ENCODE assay signal across 27 mouse cellular contexts in genomic region chr8:119505488-119505887, GRCm38 (mm10). TPM values are rescaled to one million over a fixed set of nuclear protein-coding genes. Genes with fewer than 3 reads are reported as not detected.
DNase-seq lines count a peak whose midpoint lies in the region; ATAC-seq lines count a peak whose summit lies in the region.
"Had no signal": no experiment of that assay in that cellular context is flagged by ENCODE, and none has a peak within 500 bp of the region (broad histone marks: within the 10 kb centered on the region; RNA-seq: fewer than 3 reads in every experiment).

No protein-coding gene starts in this region.

- no peak overlapping the region for H3K4me2 ChIP-seq in embryonic facial prominence, embryonic 14.5 days (ENCODE audit: low read depth, low read length)
- no peak overlapping the region for H3K4me2 ChIP-seq in midbrain, embryonic 11.5 days
- no peak overlapping the region for H3K4me2 ChIP-seq in midbrain, embryonic 12.5 days (replicated peaks)
- H3K4me2 ChIP-seq: embryonic facial prominence, embryonic 12.5 days; heart, embryonic 13.5 days; liver, embryonic 15.5 days had no signal

- no peak overlapping the region for H3K27ac ChIP-seq in embryonic facial prominence, embryonic 14.5 days (replicated peaks; ENCODE audit: low read depth, low read length)
- no peak overlapping the region for H3K27ac ChIP-seq in embryonic facial prominence, embryonic 10.5 days (replicated peaks)
- 0 out of 2 replicates have a peak overlapping the region, but pooled peaks have one; percentile 56 for H3K27ac ChIP-seq in midbrain, embryonic 10.5 days (replicated peaks)
- no peak overlapping the region for H3K27ac ChIP-seq in midbrain, embryonic 11.5 days (ENCODE audit: low read depth, low read length)
- H3K27ac ChIP-seq in midbrain, embryonic 12.5 days (replicated peaks), result peak overlapping the region; percentile 35; the same call in 1 of the 2 replicates
- H3K27ac ChIP-seq: embryonic facial prominence, embryonic 12.5 days; heart, embryonic 13.5 days; hindbrain, postnatal 0 days; kidney, postnatal 0 days; liver, embryonic 15.5 days had no signal

- no peak overlapping the region for H3K4me3 ChIP-seq in embryonic facial prominence, embryonic 14.5 days (ENCODE audit: low read depth, low read length)
- no peak overlapping the region for H3K4me3 ChIP-seq in embryonic facial prominence, embryonic 10.5 days
- no peak overlapping the region for H3K4me3 ChIP-seq in midbrain, embryonic 10.5 days
- no peak overlapping the region for H3K4me3 ChIP-seq in midbrain, embryonic 11.5 days (ENCODE audit: low read depth, low read length)
- no peak overlapping the region for H3K4me3 ChIP-seq in midbrain, embryonic 12.5 days
- H3K4me3 ChIP-seq: embryonic facial prominence, embryonic 12.5 days; heart, embryonic 13.5 days; liver, embryonic 15.5 days had no signal

- no peaks in the 10 kb centered on the region for H3K27me3 ChIP-seq in embryonic facial prominence, embryonic 14.5 days (replicated peaks; ENCODE audit: control insufficient read depth, insufficient read depth, low read length)
- 0 out of 2 replicates have a peak, but pooled peaks cover 10% of the 10 kb centered on the region for H3K27me3 ChIP-seq in embryonic facial prominence, embryonic 10.5 days (replicated peaks; ENCODE audit: low read depth, poor library complexity, severe bottlenecking)
- H3K27me3 ChIP-seq in midbrain, embryonic 10.5 days (ENCODE audit: low read depth, poor library complexity, severe bottlenecking), result peaks cover 14% of the 10 kb centered on the region; the same call in 1 of the 2 replicates
- H3K27me3 ChIP-seq in midbrain, embryonic 11.5 days (ENCODE audit: control insufficient read depth, insufficient read depth, low read length), result no peaks in the 10 kb centered on the region
- no peaks in the 10 kb centered on the region; the same call in 1 of the 2 replicates for H3K27me3 ChIP-seq in midbrain, embryonic 12.5 days
- H3K27me3 ChIP-seq: embryonic facial prominence, embryonic 12.5 days had no signal

- no peak overlapping the region for H3K9ac ChIP-seq in embryonic facial prominence, embryonic 14.5 days (ENCODE audit: low read depth, low read length)
- no peak overlapping the region for H3K9ac ChIP-seq in midbrain, embryonic 11.5 days (ENCODE audit: low read length)
- no peak overlapping the region for H3K9ac ChIP-seq in midbrain, embryonic 12.5 days (replicated peaks)
- H3K9ac ChIP-seq: embryonic facial prominence, embryonic 12.5 days; heart, embryonic 13.5 days; liver, embryonic 15.5 days had no signal

- ATAC-seq in embryonic facial prominence, embryonic 14.5 days (ENCODE audit: low read depth), result peak; percentile 30; the same call in 1 of the 2 replicates
- no peak for ATAC-seq in midbrain, embryonic 11.5 days (ENCODE audit: low FRiP score)
- no peak for ATAC-seq in midbrain, embryonic 12.5 days (ENCODE audit: low FRiP score, low read depth)
- ATAC-seq: CD4-positive, CD25-positive, alpha-beta regulatory T cell, adult 4 months; hindbrain, postnatal 0 days had no signal

- H3K4me1 ChIP-seq in embryonic facial prominence, embryonic 14.5 days (ENCODE audit: control insufficient read depth, insufficient read depth, low read length), result no peaks in the 10 kb centered on the region
- peaks cover 50% of the 10 kb centered on the region for H3K4me1 ChIP-seq in embryonic facial prominence, embryonic 10.5 days
- peaks cover 60% of the 10 kb centered on the region for H3K4me1 ChIP-seq in midbrain, embryonic 10.5 days
- H3K4me1 ChIP-seq in midbrain, embryonic 11.5 days (ENCODE audit: control insufficient read depth, insufficient read depth, low read length), result peaks cover 12% of the 10 kb centered on the region
- peaks cover 48% of the 10 kb centered on the region for H3K4me1 ChIP-seq in midbrain, embryonic 12.5 days
- H3K4me1 ChIP-seq: liver, embryonic 15.5 days had no signal

- peak; percentile 26 for DNase-seq in embryonic facial prominence, embryonic 14.5 days (ENCODE audit: low spot score)
- no peak for DNase-seq in embryonic facial prominence, embryonic 10.5 days (ENCODE audit: low spot score)
- DNase-seq in midbrain, embryonic 10.5 days (ENCODE audit: low spot score), result peak; percentile 30
- DNase-seq in midbrain, embryonic 11.5 days (ENCODE audit: low spot score, missing footprints), result no peak
- no peak for DNase-seq in urinary bladder, postnatal 36 days (ENCODE audit: low spot score in 2 of 2)
- no peak for DNase-seq in frontal cortex, postnatal 36 days (ENCODE audit: low spot score in 2 of 2)
- DNase-seq in cerebellum, adult 11 months, result no peak
- DNase-seq: adrenal gland, postnatal 25 days; cerebellum, adult 2 months; gastrocnemius, postnatal 10 days; heart, adult 11 months; heart, postnatal 36 days; kidney, adult 11 months; layer of hippocampus, postnatal 36 days; right cerebral cortex, postnatal 14 days; spleen, adult 18-20 months; thymus, adult 2 months had no signal

- WGBS in embryonic facial prominence, embryonic 14.5 days, result 46% methylated on average over 9 of the region's 9 CpGs
- 42% methylated on average over 9 of the region's 9 CpGs for WGBS in embryonic facial prominence, embryonic 10.5 days
- WGBS in midbrain, embryonic 10.5 days, result 24% methylated on average over 9 of the region's 9 CpGs
- 12% methylated on average over 9 of the region's 9 CpGs for WGBS in midbrain, embryonic 11.5 days
- 15% methylated on average over 9 of the region's 9 CpGs for WGBS in midbrain, embryonic 12.5 days

- H3K9me3 ChIP-seq in embryonic facial prominence, embryonic 14.5 days (ENCODE audit: control insufficient read depth, low read length), result no peaks in the 10 kb centered on the region
- no peaks in the 10 kb centered on the region for H3K9me3 ChIP-seq in embryonic facial prominence, embryonic 10.5 days
- no peaks in the 10 kb centered on the region for H3K9me3 ChIP-seq in midbrain, embryonic 10.5 days (replicated peaks)
- no peaks in the 10 kb centered on the region for H3K9me3 ChIP-seq in midbrain, embryonic 11.5 days (ENCODE audit: control insufficient read depth, low read length)
- H3K9me3 ChIP-seq in midbrain, embryonic 12.5 days, result no peaks in the 10 kb centered on the region
- H3K9me3 ChIP-seq: embryonic facial prominence, embryonic 12.5 days; heart, embryonic 13.5 days; liver, embryonic 15.5 days had no signal

- H3K36me3 ChIP-seq in embryonic facial prominence, embryonic 14.5 days (ENCODE audit: control insufficient read depth, insufficient read depth, low read length), result peaks cover 40% of the 10 kb centered on the region
- peaks cover 60% of the 10 kb centered on the region for H3K36me3 ChIP-seq in embryonic facial prominence, embryonic 10.5 days (replicated peaks)
- peaks cover 49% of the 10 kb centered on the region for H3K36me3 ChIP-seq in midbrain, embryonic 10.5 days
- H3K36me3 ChIP-seq in midbrain, embryonic 11.5 days (ENCODE audit: control insufficient read depth, insufficient read depth, low read length), result peaks cover 14% of the 10 kb centered on the region; the same call in 1 of the 2 replicates
- H3K36me3 ChIP-seq in midbrain, embryonic 12.5 days, result peaks cover 44% of the 10 kb centered on the region

RNA-seq across cellular contexts. Expression of gene Slc38a8, which starts 4.0 kb away (rescaled TPM):
- polyA plus RNA-seq in embryonic facial prominence, embryonic 14.5 days (2014; fragmentation: Nextera tagmentation; extraction: Ambion mirVana), result 0.17 TPM in 1 of 2 replicates, not detected in the other
- polyA plus RNA-seq in embryonic facial prominence, embryonic 10.5 days (2016; fragmentation: Nextera tagmentation; extraction: Ambion mirVana), result 1.9 and 2.1 TPM in 2 replicates
- 0.15 and 1.1 TPM in 2 replicates for polyA plus RNA-seq in midbrain, embryonic 10.5 days (2016; fragmentation: Nextera tagmentation; extraction: Ambion mirVana)
- polyA plus RNA-seq in midbrain, embryonic 11.5 days (2014; fragmentation: Nextera tagmentation; extraction: Ambion mirVana), result not detected in 2 replicates
- 0.15 and 0.21 TPM in 2 replicates for polyA plus RNA-seq in midbrain, embryonic 12.5 days (2016; fragmentation: Nextera tagmentation; extraction: Ambion mirVana)
- polyA plus RNA-seq: CD4-positive, CD25-positive, alpha-beta regulatory T cell, adult 4 months; heart, embryonic 13.5 days; kidney, postnatal 0 days; liver, embryonic 15.5 days; lung, embryonic 16.5 days; neural tube, embryonic 14.5 days; stomach, embryonic 14.5 days had no signal

RNA-seq across cellular contexts. Expression of gene Mbtps1, which starts 53.0 kb away (rescaled TPM):
- polyA plus RNA-seq in embryonic facial prominence, embryonic 14.5 days (2014; fragmentation: Nextera tagmentation; extraction: Ambion mirVana), result 110 and 124 TPM in 2 replicates
- polyA plus RNA-seq in embryonic facial prominence, embryonic 10.5 days (2016; fragmentation: Nextera tagmentation; extraction: Ambion mirVana), result 120 and 121 TPM in 2 replicates
- polyA plus RNA-seq in midbrain, embryonic 10.5 days (2016; fragmentation: Nextera tagmentation; extraction: Ambion mirVana), result 111 and 112 TPM in 2 replicates
- 83.3 and 84.6 TPM in 2 replicates for polyA plus RNA-seq in midbrain, embryonic 11.5 days (2014; fragmentation: Nextera tagmentation; extraction: Ambion mirVana)
- 96.7 and 110 TPM in 2 replicates for polyA plus RNA-seq in midbrain, embryonic 12.5 days (2016; fragmentation: Nextera tagmentation; extraction: Ambion mirVana)

RNA-seq across cellular contexts. Expression of gene Necab2, which starts 59.0 kb away (rescaled TPM):
- 3.2 and 3.7 TPM in 2 replicates for polyA plus RNA-seq in embryonic facial prominence, embryonic 14.5 days (2014; fragmentation: Nextera tagmentation; extraction: Ambion mirVana)
- 8.8 and 9.4 TPM in 2 replicates for polyA plus RNA-seq in embryonic facial prominence, embryonic 10.5 days (2016; fragmentation: Nextera tagmentation; extraction: Ambion mirVana)
- 16.3 and 17.0 TPM in 2 replicates for polyA plus RNA-seq in midbrain, embryonic 10.5 days (2016; fragmentation: Nextera tagmentation; extraction: Ambion mirVana)
- 18.9 and 20.3 TPM in 2 replicates for polyA plus RNA-seq in midbrain, embryonic 11.5 days (2014; fragmentation: Nextera tagmentation; extraction: Ambion mirVana)
- polyA plus RNA-seq in midbrain, embryonic 12.5 days (2016; fragmentation: Nextera tagmentation; extraction: Ambion mirVana), result 26.0 and 35.0 TPM in 2 replicates
- polyA plus RNA-seq: CD4-positive, CD25-positive, alpha-beta regulatory T cell, adult 4 months; liver, embryonic 15.5 days had no signal

Comparison
In these comparisons a context has a peak if more than half of its experiments do, and no peak if none do; other contexts are left out.
1. DNase-seq: peak in embryonic facial prominence, embryonic 14.5 days (single experiment) and midbrain, embryonic 10.5 days (single experiment); none in embryonic facial prominence, embryonic 10.5 days (single experiment), midbrain, embryonic 11.5 days (single experiment), urinary bladder, postnatal 36 days (0 of 2), frontal cortex, postnatal 36 days (0 of 2) and cerebellum, adult 11 months (single experiment).
2. H3K27ac ChIP-seq: peak in midbrain, embryonic 10.5 days (single experiment) and midbrain, embryonic 12.5 days (single experiment); none in embryonic facial prominence, embryonic 14.5 days (single experiment), embryonic facial prominence, embryonic 10.5 days (single experiment) and midbrain, embryonic 11.5 days (single experiment).